Mouse (Mus musculus) erythroblast, adult 5-6 weeks (primary cell): ENCODE results near the gene Dclk1. TPM values are rescaled to one million over a fixed set of nuclear protein-coding genes. Genes with fewer than 3 reads are reported as not detected.

Experiments
- ATAC-seq: replicated peaks from 2 replicates; pipeline ENCODE4 v1.8.0; 2016; ENCODE audit warnings: moderate number of reproducible peaks, mild to moderate bottlenecking, moderate TSS enrichment, inconsistent platforms; ENCODE audit not compliant: poor library complexity, low FRiP score, severe bottlenecking
- total RNA-seq, 2 experiments: library from RNA; stranded (forward) in 1 of 2; stranded (reverse) in 1 of 2; fragments of 150-400 nt in 1 of 2; fragments of 200-764, 138-1000 nt in 1 of 2; gene quantifications; 2 replicates each; pipeline versions ENCODE4 v1.2.3 to v1.2.4; 2015 to 2017; ENCODE audit warnings: low replicate concordance in 2 of 2

The Dclk1 gene
- total RNA-seq, 2 experiments from 2014 or later = not detected

GRCm38 (mm10) chr3:55442012-55442645, 200.0 kb downstream of the Dclk1 start:
- no peak for ATAC-seq

- ATAC-seq = no peak
Observed at GRCm38 (mm10) chr3:55443271-55443670, 201.1 kb downstream of the Dclk1 start.

GRCm38 (mm10) chr3:55443725-55444124, 201.6 kb downstream of the Dclk1 start:
- ATAC-seq = no peak

GRCm38 (mm10) chr3:55446681-55447080, 204.5 kb downstream of the Dclk1 start:
- no peak for ATAC-seq

GRCm38 (mm10) chr3:55447486-55448460, 205.6 kb downstream of the Dclk1 start:
- no peak for ATAC-seq

GRCm38 (mm10) chr3:55449148-55449547, 207.0 kb downstream of the Dclk1 start:
- ATAC-seq = no peak

- no peak for ATAC-seq
Observed at GRCm38 (mm10) chr3:55451035-55451434, 208.9 kb downstream of the Dclk1 start.

GRCm38 (mm10) chr3:55451877-55452276, 209.7 kb downstream of the Dclk1 start:
- no peak for ATAC-seq

GRCm38 (mm10) chr3:55452464-55452863, 210.3 kb downstream of the Dclk1 start:
- ATAC-seq = no peak

- no peak for ATAC-seq
Observed at GRCm38 (mm10) chr3:55461092-55461491, 218.9 kb downstream of the Dclk1 start.

- ATAC-seq = no peak
Observed at GRCm38 (mm10) chr3:55461685-55462655, 219.8 kb downstream of the Dclk1 start.

GRCm38 (mm10) chr3:55462904-55463668, 220.9 kb downstream of the Dclk1 start:
- ATAC-seq = no peak

- no peak for ATAC-seq
Observed at GRCm38 (mm10) chr3:55464226-55464625, 222.1 kb downstream of the Dclk1 start.

GRCm38 (mm10) chr3:55465785-55466184, 223.6 kb downstream of the Dclk1 start:
- no peak for ATAC-seq

GRCm38 (mm10) chr3:55466348-55466747, 224.2 kb downstream of the Dclk1 start:
- ATAC-seq = no peak

- no peak for ATAC-seq
Observed at GRCm38 (mm10) chr3:55472110-55472509, 229.9 kb downstream of the Dclk1 start, which contains the start of gene Gm21954. TSS of gene Gm21954 (minus strand) at chr3:55472210.

GRCm38 (mm10) chr3:55473146-55473545, 231.0 kb downstream of the Dclk1 start:
- no peak for ATAC-seq

- ATAC-seq = no peak
Observed at GRCm38 (mm10) chr3:55476694-55477093, 234.5 kb downstream of the Dclk1 start.

GRCm38 (mm10) chr3:55479306-55479705, 237.1 kb downstream of the Dclk1 start:
- no peak for ATAC-seq
